Mouse (Mus musculus): ENCODE results near the gene Aasdh. TPM values are rescaled to one million over a fixed set of nuclear protein-coding genes. Genes with fewer than 3 reads are reported as not detected.
"Not testable (repeated sequence)": the region's sequence is repeated elsewhere in the genome, so short reads cannot be mapped to it uniquely, and the experiment has no call there.

Gene Aasdh
- total RNA-seq, 2 experiments from 2014 or later, result 16.8 to 16.9 TPM

GRCm38 (mm10) chr5:76912522-76912921, 7.2 kb upstream of the Aasdh start:
- not testable (repeated sequence) for DNase-seq

DNA sequence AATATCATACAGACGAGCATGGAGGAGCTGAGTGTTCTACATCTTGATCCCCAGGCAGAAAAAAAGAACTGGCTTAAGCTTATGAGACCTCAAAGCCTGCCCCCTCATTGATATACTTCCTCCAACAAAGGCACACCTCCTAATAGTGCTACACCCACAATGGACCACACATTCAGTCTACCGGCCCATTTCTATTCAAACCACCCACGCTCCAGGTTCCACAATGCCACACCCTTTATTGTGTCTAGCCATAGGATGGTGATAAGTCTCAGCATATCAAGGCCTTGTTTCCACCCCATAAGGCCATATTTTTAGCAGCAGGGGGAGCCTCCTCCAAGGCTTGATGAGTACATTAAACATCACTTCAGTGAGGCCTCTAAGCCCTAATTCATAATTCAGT, 5.5 kb upstream of the Aasdh start:
- no peak for DNase-seq

DNA sequence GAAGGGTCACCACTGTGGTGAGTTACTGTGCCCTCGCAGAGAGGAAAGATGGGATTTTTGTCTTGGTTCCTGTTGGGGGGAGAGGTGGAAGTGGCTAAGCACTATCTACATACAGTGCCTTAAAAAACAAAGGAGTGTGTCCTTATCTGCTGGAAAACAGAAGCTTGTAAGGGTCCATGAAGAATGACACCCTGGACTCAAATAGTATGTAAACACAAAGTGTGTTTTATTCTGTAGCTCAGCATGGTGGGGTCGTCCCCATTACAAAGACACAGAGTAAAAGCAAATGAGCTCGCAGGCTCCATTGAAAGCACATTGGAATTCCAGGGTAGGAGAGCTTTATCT, 813 bp upstream of the Aasdh start:
- no peak for DNase-seq

DNA sequence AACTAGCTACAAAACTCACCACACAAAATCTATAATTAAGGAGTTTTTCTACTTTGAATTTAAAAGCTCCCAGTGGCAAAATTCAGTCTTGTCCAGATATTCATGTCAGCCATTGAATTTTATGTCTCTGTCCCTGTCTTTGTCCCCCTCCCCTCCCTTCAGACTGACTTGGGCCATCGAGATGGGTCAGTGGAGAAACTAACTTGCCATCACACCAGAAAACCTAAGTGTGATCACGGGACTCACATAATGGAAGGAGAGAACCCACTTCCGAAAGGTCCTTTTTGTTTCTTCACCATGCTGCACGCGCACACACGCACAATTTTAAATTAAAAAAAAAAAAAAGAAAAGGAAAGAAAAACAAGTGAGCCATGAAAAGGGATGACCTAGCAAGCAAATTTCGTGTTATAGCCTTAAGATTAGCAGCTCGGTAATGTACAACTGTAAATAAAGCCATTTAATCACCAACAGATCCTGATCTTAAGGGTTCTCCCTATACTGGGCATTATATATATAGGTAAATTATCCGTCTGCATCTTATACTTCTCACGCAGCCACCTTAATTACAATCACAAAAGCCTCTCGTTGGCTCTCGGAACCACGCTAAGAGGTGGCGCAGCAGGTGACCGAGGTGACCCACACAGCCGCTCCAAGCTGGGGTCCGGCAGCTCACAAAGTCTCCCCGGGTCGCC, 455 bp downstream of the Aasdh start:
- peak in 1 of 2 experiments; percentile 13 for DNase-seq

DNA sequence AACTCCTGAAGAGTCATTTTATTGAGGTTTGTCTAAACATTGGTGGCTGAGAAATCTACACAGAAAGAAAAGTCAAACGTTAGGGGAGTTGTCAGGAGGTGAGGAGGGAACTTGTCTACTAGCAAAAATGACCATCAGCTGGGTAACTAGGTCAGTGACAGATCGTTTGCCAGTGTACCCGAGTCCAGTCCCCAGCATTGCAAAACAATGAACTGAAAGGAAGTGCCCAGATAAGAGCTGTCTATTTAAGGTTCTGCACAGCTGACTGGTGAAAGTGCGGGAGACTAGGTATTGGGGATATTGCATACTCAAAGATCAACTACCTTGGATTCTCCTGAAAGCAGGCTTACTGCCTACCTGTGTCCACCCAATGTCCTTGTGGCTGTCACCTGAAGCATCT, 3.2 kb downstream of the Aasdh start:
- no peak for DNase-seq

DNA sequence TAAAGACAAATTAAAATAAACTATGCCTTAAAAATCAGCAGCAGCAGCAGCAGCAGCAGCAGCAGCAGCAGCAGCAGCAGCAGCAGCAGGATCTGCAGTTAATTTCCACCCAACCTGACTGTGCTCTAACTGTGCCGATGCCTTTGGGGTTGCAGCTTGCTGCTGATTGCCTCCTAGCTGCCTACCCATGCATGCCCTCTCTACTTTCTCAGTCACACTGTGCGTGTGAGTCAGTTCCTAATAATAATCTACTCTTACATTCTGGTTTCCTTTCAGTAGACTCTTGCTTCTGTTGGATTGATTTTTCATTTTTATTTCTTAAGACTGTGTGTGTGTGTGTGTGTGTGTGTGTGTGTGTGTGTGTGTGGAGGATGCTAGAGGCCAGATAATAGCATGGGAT, 12.2 kb downstream of the Aasdh start:
- no peak for DNase-seq

- DNase-seq, result no peak
Observed at GRCm38 (mm10) chr5:76892608-76893007, 12.7 kb downstream of the Aasdh start.

DNA sequence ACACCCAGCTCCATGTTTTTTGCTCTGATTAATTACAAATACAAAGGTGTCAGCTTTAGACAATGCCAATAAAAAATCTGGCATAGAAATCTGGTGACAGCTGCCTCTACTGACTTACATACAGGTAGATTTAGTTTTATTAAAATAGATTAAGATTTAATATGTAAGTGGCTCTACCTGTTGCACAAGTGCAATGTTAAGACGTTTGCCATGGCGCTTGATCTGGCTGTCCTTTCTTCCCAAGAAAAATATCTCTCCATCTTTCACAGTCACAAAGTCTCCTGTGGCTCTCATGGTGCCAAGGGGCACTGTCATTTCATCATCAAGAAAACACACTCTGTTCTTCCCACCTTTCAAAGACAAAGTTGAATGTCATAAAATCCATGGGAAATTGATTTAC, 18.3 kb downstream of the Aasdh start:
- DNase-seq, result no peak

DNA sequence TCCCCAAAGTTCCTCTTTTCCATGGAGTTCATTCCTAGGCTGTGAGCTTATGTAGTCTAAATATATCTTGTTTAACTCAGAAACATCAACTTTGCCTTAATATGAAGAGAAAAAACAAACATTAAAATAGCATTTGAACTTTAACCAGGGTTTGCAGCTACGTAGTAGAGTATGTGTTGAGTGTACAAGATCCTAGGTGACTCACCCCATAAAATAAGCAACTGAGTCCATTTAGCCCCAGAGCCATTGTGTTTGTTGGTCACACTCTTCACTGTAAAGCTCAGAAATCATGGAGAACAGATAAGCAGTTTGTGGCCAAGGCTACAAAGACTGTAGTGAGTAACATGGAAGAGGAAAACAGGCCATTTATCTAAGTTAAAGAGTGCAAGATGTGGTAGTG, 21.2 kb downstream of the Aasdh start:
- no peak for DNase-seq

- peak; percentile 61 to 71 for DNase-seq
Observed at GRCm38 (mm10) chr5:76876106-76876758, 29.1 kb downstream of the Aasdh start.

DNA sequence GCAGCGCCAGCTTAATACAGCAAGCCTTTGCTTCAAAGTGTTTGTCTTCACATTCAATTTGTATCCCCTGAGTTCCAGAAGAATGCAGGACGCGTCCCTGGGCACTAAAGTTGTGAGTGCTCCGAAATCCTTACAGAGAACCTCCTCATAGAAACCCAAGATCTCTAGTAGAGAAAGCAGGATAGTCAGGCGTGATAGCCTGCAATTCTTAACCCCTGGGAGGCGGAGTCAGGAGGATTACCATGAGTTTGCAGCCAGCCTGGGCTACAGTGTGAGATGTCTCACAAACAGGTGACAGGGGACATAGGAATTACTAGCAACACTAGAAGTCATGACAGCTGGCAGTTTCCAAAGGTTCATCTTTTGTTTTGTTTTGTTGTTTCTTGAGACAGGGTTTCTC, 35.8 kb downstream of the Aasdh start:
- no peak for DNase-seq

DNA sequence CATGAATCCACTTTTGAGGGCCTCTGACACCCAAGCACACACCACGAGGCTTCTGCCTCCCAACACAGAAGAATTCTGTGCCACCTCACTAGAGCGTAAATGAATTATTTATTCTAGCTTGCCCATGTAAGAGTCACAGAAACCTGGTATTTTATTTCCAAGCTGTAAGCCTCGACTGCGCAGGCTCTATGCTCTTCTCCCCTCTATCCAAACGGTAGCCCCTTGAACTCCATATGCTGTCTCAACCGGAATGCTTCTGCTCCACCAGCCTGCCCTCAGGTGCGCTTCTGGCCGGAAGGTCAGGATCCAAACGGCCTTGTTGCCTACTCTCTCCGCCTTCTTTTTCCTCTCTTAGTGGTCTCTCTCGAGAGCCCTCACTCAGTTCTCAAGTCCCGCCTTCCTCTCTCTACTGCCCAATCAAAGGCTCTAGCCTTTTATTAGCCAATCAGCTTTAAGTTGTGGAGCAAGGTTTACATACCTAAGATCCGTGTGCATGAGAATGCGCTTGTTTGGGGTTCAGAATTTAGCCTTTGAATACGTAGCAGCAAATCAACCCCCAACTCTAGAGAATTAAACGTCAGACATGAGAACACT, 36.5 kb downstream of the Aasdh start:
- DNase-seq, result peak; percentile 14 to 20

GRCm38 (mm10) chr5:76866819-76867218, 38.5 kb downstream of the Aasdh start:
- DNase-seq, result no peak

DNA sequence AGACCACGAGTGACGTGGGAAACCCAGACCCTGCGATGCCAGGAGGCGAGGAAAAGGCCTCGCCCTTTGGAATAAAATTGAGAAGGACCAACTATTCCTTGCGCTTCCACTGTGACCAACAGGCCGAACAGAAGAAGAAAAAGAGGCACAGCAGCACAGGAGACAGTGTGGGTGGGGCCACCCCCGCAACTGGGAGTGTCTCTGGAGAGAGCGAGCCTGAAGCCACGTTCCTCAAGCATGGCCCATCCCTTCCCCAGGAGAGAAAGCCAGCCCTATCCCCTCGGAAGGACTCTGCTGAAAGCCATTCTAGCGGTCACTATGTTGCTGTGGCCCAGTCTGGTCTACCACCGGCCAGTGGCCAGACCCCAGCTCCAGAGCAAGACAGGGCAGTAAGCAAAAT, 46.9 kb downstream of the Aasdh start:
- no peak for DNase-seq

- DNase-seq, result no peak
Observed at GRCm38 (mm10) chr5:76857103-76858015, 48.0 kb downstream of the Aasdh start.

DNA sequence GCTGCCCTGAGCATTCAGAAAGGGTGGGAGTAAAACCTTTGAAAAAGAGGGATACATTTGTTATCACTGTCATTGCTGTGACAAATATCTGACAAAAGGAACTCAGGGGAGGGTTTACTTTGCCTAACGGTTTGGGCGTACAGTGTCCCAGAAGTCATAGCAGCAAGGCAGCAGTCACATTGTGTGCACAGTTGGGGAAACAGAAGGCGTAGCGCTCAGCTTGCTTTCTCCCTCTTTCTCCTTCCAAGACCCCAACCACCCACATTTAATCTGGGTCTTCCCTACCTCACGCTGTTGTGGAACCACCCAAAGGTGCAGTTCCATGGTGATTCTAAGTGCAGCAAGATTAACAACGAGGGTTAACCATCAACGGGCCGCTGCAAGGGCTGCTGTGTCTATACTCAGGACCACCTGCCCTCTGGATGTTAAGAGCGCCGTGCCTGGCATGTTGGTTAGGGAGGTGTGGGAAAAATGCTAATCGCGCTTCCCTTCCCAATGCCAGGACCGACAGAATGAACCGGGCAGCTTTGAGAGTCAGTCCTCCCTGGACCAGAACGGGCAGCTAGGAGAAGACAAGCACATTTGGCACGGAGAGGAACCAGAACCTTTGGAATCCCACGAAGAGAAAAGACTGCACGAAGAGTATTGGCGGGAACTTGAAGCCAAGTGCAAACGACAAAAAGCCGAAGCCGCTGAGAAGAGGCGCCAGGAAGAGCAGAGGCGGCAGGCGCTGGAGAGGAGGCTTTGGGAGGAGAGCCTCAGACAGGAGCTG, 49.3 kb downstream of the Aasdh start:
- DNase-seq, result no peak

DNA sequence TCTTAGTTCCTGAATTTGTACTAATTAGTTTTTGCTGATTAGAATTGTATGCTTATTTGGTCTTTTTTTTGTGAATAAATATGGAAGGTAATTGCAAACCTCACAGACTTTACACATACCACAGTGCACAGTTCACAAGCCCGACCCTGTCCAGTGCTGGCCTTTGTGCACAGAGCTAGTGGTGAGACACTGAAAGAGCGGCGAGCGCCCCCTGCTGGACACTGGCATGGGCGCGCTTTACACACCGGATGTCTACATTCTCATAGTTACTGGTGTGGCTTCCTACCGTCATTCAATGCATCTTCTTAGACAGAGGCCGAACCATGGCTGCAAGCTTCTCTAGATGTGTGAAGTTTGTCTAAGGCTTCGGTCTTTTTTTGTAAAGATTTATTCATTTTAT, 51.8 kb downstream of the Aasdh start:
- peak; percentile 58 to 84 for DNase-seq

- DNase-seq, result no peak
Observed at GRCm38 (mm10) chr5:76851316-76851715, 54.0 kb downstream of the Aasdh start.

DNA sequence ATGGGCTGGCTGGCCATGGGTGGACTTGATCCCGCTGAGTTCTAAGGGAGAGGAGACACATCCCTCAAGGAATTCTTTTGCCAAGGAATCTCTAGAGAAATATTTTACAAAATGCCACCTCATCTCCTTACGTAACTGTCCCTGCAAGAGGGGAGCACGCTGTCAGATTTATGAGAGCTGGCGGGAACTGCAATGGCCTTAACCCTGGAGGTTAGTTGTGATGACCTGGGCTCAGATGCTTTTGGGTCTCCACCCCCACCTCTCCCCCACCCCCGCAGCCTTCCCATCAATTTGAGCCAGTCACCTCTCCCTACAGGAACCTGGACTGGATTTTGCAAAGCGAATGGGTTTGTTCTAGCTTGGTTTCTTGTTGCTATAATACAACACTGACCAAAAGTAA, 58.2 kb downstream of the Aasdh start:
- DNase-seq, result no peak

GRCm38 (mm10) chr5:76844618-76845186, 60.6 kb downstream of the Aasdh start:
- no peak for DNase-seq

- no peak for DNase-seq
Observed at GRCm38 (mm10) chr5:76843851-76844419, 61.4 kb downstream of the Aasdh start.

Measured in heart, adult 18-20 months (tissue).